Mouse (Mus musculus): ENCODE measurements at regions not wholly inside any gene's neighbourhood (a gene's known extent, or its start where the extent isn't known, plus 50 kb on each side); places are given as distances from the start of the nearest gene placed in this dataset.

DNA sequence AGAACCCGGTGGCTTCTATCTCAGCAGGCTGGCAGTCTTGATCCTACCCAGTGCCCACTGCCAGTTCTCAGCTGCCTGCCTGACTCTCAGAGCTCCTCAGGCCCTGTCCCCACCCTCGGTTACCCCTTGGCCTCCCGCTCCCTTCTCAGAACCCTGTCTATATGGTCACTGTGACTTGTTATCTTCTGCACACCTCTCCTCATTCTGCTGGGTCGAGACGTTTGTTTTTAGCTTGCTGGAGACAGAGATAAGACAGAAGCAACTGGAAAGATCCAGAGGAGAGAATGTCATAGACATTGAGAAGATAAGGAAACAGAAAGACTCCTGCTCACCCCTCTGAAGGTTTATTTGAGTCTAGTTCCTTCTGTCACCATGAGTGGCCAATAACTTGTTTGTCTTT is 53.8 kb upstream of the Phc1 start:
- H3K36me3 ChIP-seq (ENCODE audit: control insufficient read depth, insufficient read depth, low read length), result no peaks in the 10 kb centered on the region
- H3K4me2 ChIP-seq (ENCODE audit: low read depth, low read length), result no peak overlapping the region
- DNase-seq (ENCODE audit: low spot score) (no peak), ATAC-seq (ENCODE audit: low read depth) (no peak)
- 84% methylated on average over 5 of the region's 5 CpGs for WGBS
- H3K27me3 ChIP-seq (replicated peaks; ENCODE audit: control insufficient read depth, insufficient read depth, low read length), result no peaks in the 10 kb centered on the region
- H3K4me1 ChIP-seq (ENCODE audit: control insufficient read depth, insufficient read depth, low read length), result no peaks in the 10 kb centered on the region
- no peak overlapping the region for H3K4me3 ChIP-seq (ENCODE audit: low read depth, low read length)
- no peak overlapping the region for H3K27ac ChIP-seq (replicated peaks; ENCODE audit: low read depth, low read length)
- H3K9me3 ChIP-seq (ENCODE audit: control insufficient read depth, low read length), result 0 out of 2 replicates have a peak, but pooled peaks cover 4% of the 10 kb centered on the region
- no peak overlapping the region for H3K9ac ChIP-seq (ENCODE audit: low read depth, low read length)

DNA sequence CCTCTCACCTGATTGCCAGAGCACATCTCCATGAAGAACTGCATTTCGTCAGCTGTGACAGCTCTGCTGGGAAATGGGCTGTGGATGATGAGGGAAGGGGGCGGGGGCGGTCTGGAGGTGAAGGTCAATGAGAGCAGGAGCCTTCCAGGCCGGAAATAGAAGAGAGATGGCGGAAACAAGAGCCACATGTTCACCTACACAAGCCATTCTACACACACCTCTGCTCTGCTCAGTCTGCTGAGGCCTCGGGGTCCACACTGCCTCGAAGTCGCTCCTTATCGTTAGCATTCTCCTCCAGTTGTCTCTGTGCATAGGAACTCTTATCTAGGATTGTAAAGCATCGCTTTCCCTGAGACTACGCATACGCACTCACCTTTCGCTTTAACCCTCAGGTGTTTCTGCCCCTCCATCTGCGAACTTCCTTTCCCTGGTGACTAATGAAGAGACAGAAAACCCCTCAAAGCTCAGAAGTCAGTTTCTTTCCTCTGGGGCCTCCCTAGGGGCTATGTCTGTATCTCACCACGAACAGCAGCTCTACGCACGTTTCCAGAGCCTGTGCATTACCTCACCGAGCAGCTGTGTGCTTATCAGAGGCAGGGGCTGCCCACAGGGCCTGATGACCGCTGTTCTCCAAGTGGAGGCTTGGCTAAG is 53.0 kb upstream of the Phc1 start:
- no peaks in the 10 kb centered on the region for H3K36me3 ChIP-seq (ENCODE audit: control insufficient read depth, insufficient read depth, low read length)
- H3K27me3 ChIP-seq (replicated peaks; ENCODE audit: control insufficient read depth, insufficient read depth, low read length), result no peaks in the 10 kb centered on the region
- H3K4me1 ChIP-seq (ENCODE audit: control insufficient read depth, insufficient read depth, low read length), result no peaks in the 10 kb centered on the region
- H3K4me3 ChIP-seq (ENCODE audit: low read depth, low read length), result no peak overlapping the region
- H3K9ac ChIP-seq (ENCODE audit: low read depth, low read length), result no peak overlapping the region
- peak overlapping the region; percentile 6; the same call in 1 of the 2 replicates for H3K27ac ChIP-seq (replicated peaks; ENCODE audit: low read depth, low read length)
- ATAC-seq (ENCODE audit: low read depth) (peak; percentile 38; the same call in 1 of the 2 replicates), DNase-seq (ENCODE audit: low spot score) (peak; percentile 24)
- H3K9me3 ChIP-seq (ENCODE audit: control insufficient read depth, low read length), result 0 out of 2 replicates have a peak, but pooled peaks cover 4% of the 10 kb centered on the region
- 58% methylated on average over 19 of the region's 19 CpGs for WGBS
- H3K4me2 ChIP-seq (ENCODE audit: low read depth, low read length), result no peak overlapping the region

DNA sequence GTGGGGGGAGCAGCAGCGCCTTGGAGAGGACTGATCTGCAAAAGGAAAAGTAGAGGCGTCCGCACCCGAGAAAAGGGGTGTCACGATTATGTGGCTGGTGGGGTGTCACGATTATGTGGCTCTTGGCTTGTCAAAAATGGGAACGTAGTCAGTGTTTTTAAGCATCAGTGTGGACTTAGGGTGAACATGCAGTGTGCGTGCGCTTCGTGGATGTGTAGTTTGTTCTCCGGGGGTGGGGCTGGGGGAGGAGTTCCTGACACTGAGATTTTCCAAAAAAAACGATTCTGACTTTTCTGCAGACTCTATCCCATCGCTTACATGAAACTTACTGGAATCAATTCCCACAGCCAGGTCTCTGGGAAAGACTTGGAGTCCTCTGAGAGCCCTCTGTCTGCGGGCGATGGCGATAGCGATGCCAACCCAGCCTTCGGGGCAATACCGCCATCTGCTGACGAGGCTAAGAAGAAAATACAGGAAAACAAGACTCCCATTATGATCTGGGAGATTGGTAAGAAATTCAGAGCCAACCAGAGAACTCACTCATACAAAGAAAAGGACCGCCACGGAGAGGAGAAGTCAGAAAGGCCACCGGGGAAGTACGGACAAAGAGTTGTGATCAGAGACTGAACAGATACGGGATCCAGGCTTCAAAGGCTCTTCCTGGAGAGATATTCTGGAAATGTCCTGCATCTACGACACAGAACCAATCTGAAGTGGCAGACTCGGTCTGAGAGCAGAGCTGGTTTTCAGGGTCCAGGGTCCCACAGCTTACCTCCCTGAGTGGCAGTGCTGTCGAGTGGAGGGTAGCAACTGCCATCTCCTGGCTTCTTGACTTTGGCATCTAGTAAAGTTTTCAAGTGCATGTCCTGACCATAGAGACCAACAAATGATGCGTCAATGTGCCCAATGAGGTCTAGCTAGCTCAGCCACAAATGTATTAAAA is 51.6 kb upstream of the Phc1 start:
- Histone ChIP-seq H3K36me3 (ENCODE audit: control insufficient read depth, insufficient read depth, low read length) (no peaks in the 10 kb centered on the region), H3K27ac (replicated peaks; ENCODE audit: low read depth, low read length) (no peak overlapping the region), H3K4me1 (ENCODE audit: control insufficient read depth, insufficient read depth, low read length) (no peaks in the 10 kb centered on the region), H3K9ac (ENCODE audit: low read depth, low read length) (peak overlapping the region; percentile 37; the same call in 1 of the 2 replicates), H3K4me2 (ENCODE audit: low read depth, low read length) (peak overlapping the region; percentile 46), H3K27me3 (replicated peaks; ENCODE audit: control insufficient read depth, insufficient read depth, low read length) (no peaks in the 10 kb centered on the region), H3K9me3 (ENCODE audit: control insufficient read depth, low read length) (0 out of 2 replicates have a peak, but pooled peaks cover 4% of the 10 kb centered on the region), H3K4me3 (ENCODE audit: low read depth, low read length) (peak overlapping the region; percentile 21; the same call in 1 of the 2 replicates)
- WGBS, result 33% methylated on average over 29 of the region's 29 CpGs
- ATAC-seq (ENCODE audit: low read depth) (peak; percentile 69), DNase-seq (ENCODE audit: low spot score) (peak; percentile 84)

DNA sequence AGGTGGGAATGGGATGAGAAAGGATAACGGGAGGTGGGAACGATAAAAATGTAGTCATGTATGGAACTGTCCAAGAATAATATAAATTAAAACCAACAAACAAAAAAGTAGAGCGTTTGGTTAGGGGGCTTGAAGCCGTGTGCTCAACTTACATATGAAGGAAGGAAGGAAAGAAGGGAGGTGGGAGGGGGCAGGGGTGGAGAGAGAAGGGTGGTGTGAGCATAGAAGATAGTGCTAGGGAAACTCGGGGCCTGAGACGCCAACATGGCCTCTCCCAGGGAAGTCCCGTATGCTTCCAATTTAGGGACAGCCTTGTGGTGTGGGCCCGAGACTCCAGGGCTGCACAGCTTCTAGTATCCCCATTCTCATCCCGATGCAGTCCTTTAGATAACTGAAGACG is 50.8 kb upstream of the Phc1 start:
- H3K4me2 ChIP-seq (ENCODE audit: low read depth, low read length), result peak overlapping the region; percentile 46; the same call in 1 of the 2 replicates
- H3K4me3 ChIP-seq (ENCODE audit: low read depth, low read length), result no peak overlapping the region
- H3K9me3 ChIP-seq (ENCODE audit: control insufficient read depth, low read length), result 0 out of 2 replicates have a peak, but pooled peaks cover 4% of the 10 kb centered on the region
- no peaks in the 10 kb centered on the region for H3K36me3 ChIP-seq (ENCODE audit: control insufficient read depth, insufficient read depth, low read length)
- DNase-seq (ENCODE audit: low spot score) (no peak), ATAC-seq (ENCODE audit: low read depth) (no peak)
- no peak overlapping the region for H3K27ac ChIP-seq (replicated peaks; ENCODE audit: low read depth, low read length)
- H3K9ac ChIP-seq (ENCODE audit: low read depth, low read length), result no peak overlapping the region
- no peaks in the 10 kb centered on the region for H3K4me1 ChIP-seq (ENCODE audit: control insufficient read depth, insufficient read depth, low read length)
- no peaks in the 10 kb centered on the region for H3K27me3 ChIP-seq (replicated peaks; ENCODE audit: control insufficient read depth, insufficient read depth, low read length)
- 59% methylated on average over 10 of the region's 10 CpGs for WGBS

DNA sequence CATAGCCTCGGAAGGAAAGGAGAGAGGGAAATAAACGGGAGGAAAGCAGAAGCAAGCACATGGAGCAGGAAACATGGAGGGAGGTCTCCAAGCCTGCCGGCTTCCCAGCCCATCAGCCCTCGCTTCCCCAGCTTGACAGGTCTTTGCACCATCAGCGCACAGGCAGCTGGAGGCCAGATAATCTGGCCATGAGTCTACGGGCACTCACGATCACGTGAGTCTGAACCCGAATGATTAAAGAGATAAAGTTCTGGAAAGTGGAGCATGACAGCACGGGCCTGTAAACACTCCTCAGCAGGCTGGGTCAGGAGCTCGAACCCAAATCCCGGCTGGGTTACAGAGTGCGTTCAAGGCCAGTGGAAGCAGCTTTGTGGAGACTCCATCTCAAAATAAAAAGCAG is 50.4 kb upstream of the Phc1 start:
- Histone ChIP-seq H3K27ac (replicated peaks; ENCODE audit: low read depth, low read length) (no peak overlapping the region), H3K9me3 (ENCODE audit: control insufficient read depth, low read length) (0 out of 2 replicates have a peak, but pooled peaks cover 4% of the 10 kb centered on the region), H3K4me1 (ENCODE audit: control insufficient read depth, insufficient read depth, low read length) (no peaks in the 10 kb centered on the region), H3K9ac (ENCODE audit: low read depth, low read length) (no peak overlapping the region), H3K27me3 (replicated peaks; ENCODE audit: control insufficient read depth, insufficient read depth, low read length) (no peaks in the 10 kb centered on the region), H3K36me3 (ENCODE audit: control insufficient read depth, insufficient read depth, low read length) (no peaks in the 10 kb centered on the region), H3K4me3 (ENCODE audit: low read depth, low read length) (no peak overlapping the region), H3K4me2 (ENCODE audit: low read depth, low read length) (no peak overlapping the region)
- 75% methylated on average over 13 of the region's 13 CpGs for WGBS
- no peak for DNase-seq (ENCODE audit: low spot score)
- no peak for ATAC-seq (ENCODE audit: low read depth)

Measured in embryonic facial prominence, embryonic 14.5 days (tissue).